Mouse (Mus musculus) embryonic facial prominence, embryonic 14.5 days (tissue): ENCODE measurements at regions not wholly inside any gene's neighbourhood (a gene's known extent, or its start where the extent isn't known, plus 50 kb on each side); places are given as distances from the start of the nearest gene placed in this dataset.
"Not testable (repeated sequence)": the region's sequence is repeated elsewhere in the genome, so short reads cannot be mapped to it uniquely, and the experiment has no call there.

ENCODE experiments used
- ATAC-seq: fragments of 200-750 bp; cut with Nextera tagmentation; 2 replicates; pipeline ENCODE4 v1.8.0; 2017; ENCODE audit warnings: low read depth, moderate number of reproducible peaks, moderate TSS enrichment
- DNase-seq: peaks from one replicate; pipeline ENCODE4 v3.0.0-alpha.2; 2015; ENCODE audit warnings: low spot score
- H3K27ac ChIP-seq: fragments of 300-500 bp; sonication (generic); replicated peaks from 2 replicates; pipeline ENCODE4 v1.5.1; 2014; ENCODE audit warnings: low read depth, mild to moderate bottlenecking, low read length, moderate library complexity
- H3K27me3 ChIP-seq: fragments of 300-500 bp; sonication (generic); replicated peaks from 2 replicates; pipeline ENCODE4 v1.6.1; 2014; ENCODE audit warnings: low read length; ENCODE audit not compliant: control insufficient read depth, insufficient read depth
- H3K36me3 ChIP-seq: fragments of 300-500 bp; sonication (generic); 2 replicates; pipeline ENCODE4 v1.6.1; 2014; ENCODE audit warnings: low read length, mixed read lengths; ENCODE audit not compliant: control insufficient read depth, insufficient read depth
- H3K4me1 ChIP-seq: fragments of 300-500 bp; sonication (generic); 2 replicates; pipeline ENCODE4 v1.6.1; 2014; ENCODE audit warnings: antibody characterized with exemption, low read length; ENCODE audit not compliant: control insufficient read depth, insufficient read depth
- H3K4me2 ChIP-seq: fragments of 300-500 bp; sonication (generic); 2 replicates; pipeline ENCODE4 v1.6.1; 2014; ENCODE audit warnings: low read depth, mild to moderate bottlenecking, low read length, moderate library complexity, mixed read lengths
- H3K4me3 ChIP-seq: fragments of 300-500 bp; sonication (generic); 2 replicates; pipeline ENCODE4 v1.5.1; 2014; ENCODE audit warnings: low read depth, mild to moderate bottlenecking, low read length
- H3K9ac ChIP-seq: fragments of 300-500 bp; sonication (generic); 2 replicates; pipeline ENCODE4 v1.6.1; 2014; ENCODE audit warnings: low read depth, mild to moderate bottlenecking, low read length, moderate library complexity, mixed read lengths
- H3K9me3 ChIP-seq: fragments of 300-500 bp; sonication (generic); 2 replicates; pipeline ENCODE4 v1.6.1; 2016; ENCODE audit warnings: low read length; ENCODE audit not compliant: control insufficient read depth
- WGBS: fragments of 180-500 bp; shearing (Covaris S2); extraction: QIAGEN DNeasy Blood & Tissue Kit; methylation state at CpG from one replicate; pipeline ENCODE4 v1.1.7; 2014; 5-methylcytosine and 5-hydroxymethylcytosine counted together

- Histone ChIP-seq H3K4me3 (no peak overlapping the region), H3K9me3 (no peaks in the 10 kb centered on the region), H3K4me1 (no peaks in the 10 kb centered on the region; the same call in 1 of the 2 replicates), H3K36me3 (no peaks in the 10 kb centered on the region), H3K9ac (no peak overlapping the region), H3K4me2 (no peak overlapping the region), H3K27ac (no peak overlapping the region), H3K27me3 (no peaks in the 10 kb centered on the region)
- ATAC-seq (no peak), DNase-seq (no peak)
- WGBS, result 60% methylated on average over 4 of the region's 4 CpGs
These were observed 77.9 kb upstream of the Cwc22 start for GRCm38 (mm10) chr2:78023916-78024685.

DNA sequence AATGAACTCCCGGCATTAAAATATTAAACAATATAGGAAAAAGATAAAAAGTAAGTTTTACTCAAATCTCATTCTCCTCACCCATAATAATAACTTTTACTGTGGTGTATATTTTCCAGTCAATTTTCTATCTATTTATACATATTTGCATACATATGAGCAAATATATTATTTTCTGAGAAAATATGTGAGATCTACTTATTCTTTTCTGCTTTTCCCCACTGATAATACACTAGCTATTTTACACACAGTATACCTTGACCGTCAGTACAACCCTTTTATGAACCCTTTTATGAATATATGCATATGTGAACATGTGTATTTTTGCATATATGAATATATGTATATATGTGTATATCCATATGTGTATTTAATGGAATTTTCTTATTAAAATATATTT, 77.2 kb upstream of the Cwc22 start:
- no peak overlapping the region for H3K27ac ChIP-seq
- H3K9me3 ChIP-seq, result no peaks in the 10 kb centered on the region
- 83% methylated on average over 2 of the region's 2 CpGs for WGBS
- H3K4me1 ChIP-seq, result no peaks in the 10 kb centered on the region; the same call in 1 of the 2 replicates
- no peak overlapping the region for H3K9ac ChIP-seq
- no peaks in the 10 kb centered on the region for H3K36me3 ChIP-seq
- no peak for ATAC-seq
- no peak overlapping the region for H3K4me2 ChIP-seq
- no peak for DNase-seq
- H3K4me3 ChIP-seq, result no peak overlapping the region
- H3K27me3 ChIP-seq, result no peaks in the 10 kb centered on the region

DNA sequence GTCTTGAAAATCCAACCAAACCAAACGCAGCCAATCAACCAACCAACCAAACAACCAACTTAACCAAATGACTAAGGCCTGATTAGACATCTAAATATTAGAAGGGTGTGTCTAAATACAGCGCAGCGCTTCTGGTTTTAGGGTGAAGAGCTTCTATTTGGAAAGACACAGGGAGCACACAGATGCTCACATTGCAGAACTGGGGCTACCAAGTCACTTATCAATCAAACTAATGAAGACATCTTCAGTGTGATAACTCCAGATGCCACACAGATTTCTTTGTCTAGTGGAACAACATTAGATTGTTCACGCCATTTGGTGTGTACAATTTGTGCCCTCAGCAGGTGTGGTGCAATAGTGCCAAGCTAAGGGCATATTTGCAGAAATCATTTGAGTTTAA, 76.6 kb upstream of the Cwc22 start:
- 78% methylated on average over 4 of the region's 4 CpGs for WGBS
- H3K36me3 ChIP-seq, result no peaks in the 10 kb centered on the region
- DNase-seq (no peak), ATAC-seq (no peak)
- H3K4me2 ChIP-seq, result no peak overlapping the region
- no peaks in the 10 kb centered on the region for H3K9me3 ChIP-seq
- no peaks in the 10 kb centered on the region for H3K27me3 ChIP-seq
- no peak overlapping the region for H3K4me3 ChIP-seq
- no peak overlapping the region for H3K27ac ChIP-seq
- H3K4me1 ChIP-seq, result no peaks in the 10 kb centered on the region; the same call in 1 of the 2 replicates
- no peak overlapping the region for H3K9ac ChIP-seq

DNA sequence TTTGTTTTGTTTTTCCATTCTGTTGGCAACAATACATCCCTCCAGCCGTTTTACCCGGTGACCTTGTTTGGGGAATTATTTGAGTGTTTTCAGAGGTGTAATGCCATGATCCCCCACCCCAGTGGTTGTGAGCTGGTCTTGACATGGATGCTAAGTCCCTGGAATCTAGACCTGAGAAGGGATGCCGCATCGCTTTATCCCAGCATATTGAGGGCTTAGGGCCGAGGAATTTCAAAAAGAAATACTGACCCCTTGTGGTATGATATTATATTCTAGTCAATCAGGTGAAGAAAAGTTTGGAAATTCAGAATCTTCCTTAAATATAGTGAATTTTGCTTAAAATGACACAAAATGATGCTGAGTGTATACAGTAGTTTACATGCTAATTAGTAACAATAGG, 75.7 kb upstream of the Cwc22 start:
- H3K9ac ChIP-seq, result no peak overlapping the region
- no peak overlapping the region for H3K4me2 ChIP-seq
- peak; percentile 69 for DNase-seq
- WGBS, result 27% methylated on average over 5 of the region's 5 CpGs
- no peaks in the 10 kb centered on the region for H3K27me3 ChIP-seq
- no peaks in the 10 kb centered on the region for H3K9me3 ChIP-seq
- H3K27ac ChIP-seq, result no peak overlapping the region
- no peaks in the 10 kb centered on the region for H3K36me3 ChIP-seq
- H3K4me3 ChIP-seq, result no peak overlapping the region
- H3K4me1 ChIP-seq, result no peaks in the 10 kb centered on the region; the same call in 1 of the 2 replicates
- peak; percentile 60; the same call in 1 of the 2 replicates for ATAC-seq

- Histone ChIP-seq H3K27ac (no peak overlapping the region), H3K4me3 (no peak overlapping the region), H3K9me3 (no peaks in the 10 kb centered on the region), H3K4me2 (no peak overlapping the region), H3K9ac (no peak overlapping the region), H3K27me3 (no peaks in the 10 kb centered on the region), H3K36me3 (no peaks in the 10 kb centered on the region), H3K4me1 (no peaks in the 10 kb centered on the region; the same call in 1 of the 2 replicates)
- DNase-seq (no peak), ATAC-seq (peak; percentile 15; the same call in 1 of the 2 replicates)
- 78% methylated on average over 2 of the region's 2 CpGs for WGBS
These were observed 75.3 kb upstream of the Cwc22 start for GRCm38 (mm10) chr2:78021356-78021900.

GRCm38 (mm10) chr2:78020516-78020915, 74.3 kb upstream of the Cwc22 start:
- ATAC-seq (no peak), DNase-seq (no peak)
- Histone ChIP-seq H3K4me3 (no peak overlapping the region), H3K9me3 (no peaks in the 10 kb centered on the region), H3K36me3 (no peaks in the 10 kb centered on the region), H3K27ac (no peak overlapping the region), H3K4me1 (no peaks in the 10 kb centered on the region; the same call in 1 of the 2 replicates), H3K9ac (no peak overlapping the region), H3K27me3 (no peaks in the 10 kb centered on the region), H3K4me2 (no peak overlapping the region)
- 84% methylated on average over 3 of the region's 3 CpGs for WGBS

DNA sequence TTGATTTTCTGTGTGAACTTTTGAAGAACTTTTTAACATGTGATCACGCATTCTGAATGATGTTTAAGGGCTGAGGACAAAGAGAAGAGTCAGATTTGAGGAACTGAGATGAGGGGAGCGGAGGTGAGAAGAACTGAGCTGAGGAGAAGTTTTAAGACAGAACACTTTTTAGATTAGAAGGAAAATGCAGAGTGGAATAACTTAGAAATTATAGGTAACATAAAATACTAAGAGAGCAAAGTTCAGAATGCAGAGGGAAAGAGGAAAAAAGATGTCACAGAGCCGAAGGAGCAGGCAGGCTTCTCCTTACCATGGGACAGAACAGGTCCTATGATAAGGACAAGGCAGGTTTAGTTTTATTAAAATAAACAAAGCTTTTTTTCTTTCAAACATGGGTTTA, 73.7 kb upstream of the Cwc22 start:
- Histone ChIP-seq H3K4me3 (no peak overlapping the region), H3K4me2 (no peak overlapping the region), H3K9me3 (no peaks in the 10 kb centered on the region), H3K27me3 (no peaks in the 10 kb centered on the region), H3K9ac (no peak overlapping the region), H3K36me3 (no peaks in the 10 kb centered on the region), H3K27ac (no peak overlapping the region), H3K4me1 (no peaks in the 10 kb centered on the region; the same call in 1 of the 2 replicates)
- DNase-seq (no peak), ATAC-seq (no peak)
- WGBS, result 89% methylated on average over 3 of the region's 3 CpGs

- H3K36me3 ChIP-seq, H3K4me1 ChIP-seq, DNase-seq, H3K4me3 ChIP-seq, H3K27ac ChIP-seq, H3K9me3 ChIP-seq, H3K4me2 ChIP-seq, H3K27me3 ChIP-seq, ATAC-seq, H3K9ac ChIP-seq: not testable (repeated sequence)
- WGBS, result 94% methylated on average over 6 of the region's 6 CpGs
These were observed 66.3 kb upstream of the Cwc22 start for GRCm38 (mm10) chr2:78012441-78012840.

- H3K4me1 ChIP-seq, result no peaks in the 10 kb centered on the region
- ATAC-seq (no peak), DNase-seq (no peak)
- H3K4me3 ChIP-seq, result no peak overlapping the region
- H3K9ac ChIP-seq, result no peak overlapping the region
- H3K36me3 ChIP-seq, result no peaks in the 10 kb centered on the region
- 60% methylated on average over 2 of the region's 2 CpGs for WGBS
- no peak overlapping the region for H3K4me2 ChIP-seq
- no peak overlapping the region for H3K27ac ChIP-seq
- no peaks in the 10 kb centered on the region for H3K27me3 ChIP-seq
- no peaks in the 10 kb centered on the region for H3K9me3 ChIP-seq
These were observed 65.6 kb upstream of the Cwc22 start for GRCm38 (mm10) chr2:78011821-78012220.
